Mouse (Mus musculus): ENCODE measurements around the gene Asic1.

Gene Asic1

GRCm38 (mm10) chr15:99663964-99664599, 6.1 kb upstream of the Asic1 start:
- peak in 1 of 2 experiments; percentile 39 for DNase-seq (ENCODE audit: low spot score in 2 of 2)

GRCm38 (mm10) chr15:99664600-99665451, 5.3 kb upstream of the Asic1 start:
- DNase-seq (ENCODE audit: low spot score in 2 of 2), result peak; percentile 73 to 78

GRCm38 (mm10) chr15:99667544-99667943, 2.6 kb upstream of the Asic1 start:
- no peak for DNase-seq (ENCODE audit: low spot score in 2 of 2)

GRCm38 (mm10) chr15:99668881-99669280, 1.3 kb upstream of the Asic1 start:
- DNase-seq (ENCODE audit: low spot score in 2 of 2), result peak; percentile 68 to 70

GRCm38 (mm10) chr15:99669392-99669791, 776 bp upstream of the Asic1 start:
- DNase-seq (ENCODE audit: low spot score in 2 of 2), result no peak

GRCm38 (mm10) chr15:99670964-99671670, 949 bp downstream of the Asic1 start:
- DNase-seq (ENCODE audit: low spot score in 2 of 2), result no peak

GRCm38 (mm10) chr15:99671783-99672182, 1.6 kb downstream of the Asic1 start:
- no peak for DNase-seq (ENCODE audit: low spot score in 2 of 2)

GRCm38 (mm10) chr15:99674866-99675265, 4.7 kb downstream of the Asic1 start:
- DNase-seq (ENCODE audit: low spot score in 2 of 2), result no peak

- no peak for DNase-seq (ENCODE audit: low spot score in 2 of 2)
Measured at GRCm38 (mm10) chr15:99677089-99677488, 6.9 kb downstream of the Asic1 start.

- no peak for DNase-seq (ENCODE audit: low spot score in 2 of 2)
Measured at GRCm38 (mm10) chr15:99678063-99678800, 8.1 kb downstream of the Asic1 start.

- no peak for DNase-seq (ENCODE audit: low spot score in 2 of 2)
Measured at GRCm38 (mm10) chr15:99679008-99679407, 8.8 kb downstream of the Asic1 start.

GRCm38 (mm10) chr15:99682880-99683279, 12.7 kb downstream of the Asic1 start:
- DNase-seq (ENCODE audit: low spot score in 2 of 2), result no peak

GRCm38 (mm10) chr15:99684156-99684555, 14.0 kb downstream of the Asic1 start:
- no peak for DNase-seq (ENCODE audit: low spot score in 2 of 2)

- no peak for DNase-seq (ENCODE audit: low spot score in 2 of 2)
Measured at GRCm38 (mm10) chr15:99688712-99689111, 18.5 kb downstream of the Asic1 start.

GRCm38 (mm10) chr15:99690924-99691323, 20.8 kb downstream of the Asic1 start:
- DNase-seq (ENCODE audit: low spot score in 2 of 2), result no peak

GRCm38 (mm10) chr15:99691976-99692375, 21.8 kb downstream of the Asic1 start:
- DNase-seq (ENCODE audit: low spot score in 2 of 2), result no peak

- DNase-seq (ENCODE audit: low spot score in 2 of 2), result no peak
Measured at GRCm38 (mm10) chr15:99697309-99697708, 27.1 kb downstream of the Asic1 start.

GRCm38 (mm10) chr15:99698533-99699085, 28.4 kb downstream of the Asic1 start:
- peak in 1 of 2 experiments; percentile 65 for DNase-seq (ENCODE audit: low spot score in 2 of 2)

- no peak for DNase-seq (ENCODE audit: low spot score in 2 of 2)
Measured at GRCm38 (mm10) chr15:99699715-99700114, 29.5 kb downstream of the Asic1 start.

- DNase-seq (ENCODE audit: low spot score in 2 of 2), result no peak
Measured at GRCm38 (mm10) chr15:99700219-99701106, 30.3 kb downstream of the Asic1 start.
